12 mouse cellular contexts compared by ENCODE assay signal in genomic region chr7:99553885-99554269, GRCm38 (mm10). TPM values are rescaled to one million over a fixed set of nuclear protein-coding genes. Genes with fewer than 3 reads are reported as not detected.
DNase-seq lines count a peak whose midpoint lies in the region; ATAC-seq and TF ChIP-seq lines count a peak whose summit lies in the region.
"Had no signal": no experiment of that assay in that cellular context is flagged by ENCODE, and none has a peak within 500 bp of the region (broad histone marks: within the 10 kb centered on the region; RNA-seq: fewer than 3 reads in every experiment).

No protein-coding gene starts in this region.

- H3K27me3 ChIP-seq in hindbrain, embryonic 10.5 days (ENCODE audit: insufficient read depth, poor library complexity, severe bottlenecking): no peaks in the 10 kb centered on the region
- H3K27me3 ChIP-seq in hindbrain, embryonic 11.5 days (ENCODE audit: control insufficient read depth, insufficient read depth, low read length): no peaks in the 10 kb centered on the region
- 0 out of 2 replicates have a peak, but pooled peaks cover 4% of the 10 kb centered on the region for H3K27me3 ChIP-seq in embryonic facial prominence, embryonic 10.5 days (replicated peaks; ENCODE audit: low read depth, poor library complexity, severe bottlenecking)
- H3K27me3 ChIP-seq in lung, postnatal 0 days (replicated peaks; ENCODE audit: insufficient read depth, low read length): no peaks in the 10 kb centered on the region

- H3K4me3 ChIP-seq in hindbrain, embryonic 10.5 days: no peak overlapping the region
- no peak overlapping the region for H3K4me3 ChIP-seq in hindbrain, embryonic 11.5 days (ENCODE audit: low read depth, low read length)
- no peak overlapping the region for H3K4me3 ChIP-seq in embryonic facial prominence, embryonic 10.5 days
- H3K4me3 ChIP-seq in lung, postnatal 0 days (ENCODE audit: low read depth, low read length): no peak overlapping the region

- H3K9ac ChIP-seq in hindbrain, embryonic 11.5 days (ENCODE audit: low read depth, low read length): no peak overlapping the region
- no peak overlapping the region for H3K9ac ChIP-seq in lung, postnatal 0 days (replicated peaks; ENCODE audit: low read depth)

- no peak for TF ChIP-seq CTCF in lung, postnatal 0 days (IDR thresholded peaks at IDR 0.05)

- no peak for DNase-seq in hindbrain, embryonic 10.5 days (ENCODE audit: low spot score)
- DNase-seq in hindbrain, embryonic 11.5 days (ENCODE audit: low spot score): no peak
- no peak for DNase-seq in embryonic facial prominence, embryonic 10.5 days (ENCODE audit: low spot score)
- DNase-seq in forelimb bud, embryonic 11.5 days (ENCODE audit: low read depth, low spot score): peak; percentile 53
- DNase-seq in lung, postnatal 0 days (ENCODE audit: low spot score): peak; percentile 84
- DNase-seq in cerebellum, postnatal 4 days (ENCODE audit: low spot score in 2 of 2): no peak
- DNase-seq in thymus, postnatal 10 days (ENCODE audit: low spot score in 2 of 2): no peak
- DNase-seq: cerebellum, postnatal 14 days; right cerebral cortex, postnatal 14 days; thymus, postnatal 14 days had no signal

- TF ChIP-seq EP300 in lung, postnatal 0 days (IDR thresholded peaks at IDR 0.05): peak; percentile 96

- H3K27ac ChIP-seq in hindbrain, embryonic 10.5 days: 0 out of 2 replicates have a peak overlapping the region, but pooled peaks have one; percentile 30
- no peak overlapping the region for H3K27ac ChIP-seq in hindbrain, embryonic 11.5 days (ENCODE audit: low read depth, low read length)
- peak overlapping the region; percentile 67 for H3K27ac ChIP-seq in embryonic facial prominence, embryonic 10.5 days (replicated peaks)
- peak overlapping the region; percentile 90 for H3K27ac ChIP-seq in lung, postnatal 0 days (ENCODE audit: low read length)
- H3K27ac ChIP-seq: macrophage had no signal

- ATAC-seq in hindbrain, embryonic 11.5 days (ENCODE audit: low FRiP score): no peak
- ATAC-seq in lung, postnatal 0 days: peak; percentile 81
- no peak for ATAC-seq in activated CD4-positive, CD25-positive, alpha-beta regulatory T cell, adult 4 months

- H3K4me2 ChIP-seq in hindbrain, embryonic 11.5 days (replicated peaks; ENCODE audit: low read depth, low read length): no peak overlapping the region
- H3K4me2 ChIP-seq in lung, postnatal 0 days (replicated peaks; ENCODE audit: low read depth, low read length): 0 out of 2 replicates have a peak overlapping the region, but pooled peaks have one; percentile 17

- WGBS in hindbrain, embryonic 10.5 days: 52% methylated on average over 4 of the region's 4 CpGs
- WGBS in hindbrain, embryonic 11.5 days: 41% methylated on average over 4 of the region's 4 CpGs
- WGBS in embryonic facial prominence, embryonic 10.5 days: 49% methylated on average over 4 of the region's 4 CpGs
- WGBS in lung, postnatal 0 days: 17% methylated on average over 4 of the region's 4 CpGs

- H3K36me3 ChIP-seq in hindbrain, embryonic 10.5 days: peaks cover 33% of the 10 kb centered on the region
- H3K36me3 ChIP-seq in hindbrain, embryonic 11.5 days (ENCODE audit: control insufficient read depth, insufficient read depth, low read length): no peaks in the 10 kb centered on the region
- H3K36me3 ChIP-seq in embryonic facial prominence, embryonic 10.5 days (replicated peaks): peaks cover 29% of the 10 kb centered on the region
- H3K36me3 ChIP-seq in lung, postnatal 0 days (ENCODE audit: insufficient read depth, low read length): no peaks in the 10 kb centered on the region

- peaks cover 45% of the 10 kb centered on the region for H3K4me1 ChIP-seq in hindbrain, embryonic 10.5 days (replicated peaks)
- peaks cover 2% of the 10 kb centered on the region; the same call in 1 of the 2 replicates for H3K4me1 ChIP-seq in hindbrain, embryonic 11.5 days (replicated peaks; ENCODE audit: control insufficient read depth, insufficient read depth, low read length)
- peaks cover 45% of the 10 kb centered on the region for H3K4me1 ChIP-seq in embryonic facial prominence, embryonic 10.5 days
- peaks cover 32% of the 10 kb centered on the region for H3K4me1 ChIP-seq in lung, postnatal 0 days (ENCODE audit: insufficient read depth, low read depth, low read length)

- no peaks in the 10 kb centered on the region for H3K9me3 ChIP-seq in hindbrain, embryonic 10.5 days
- H3K9me3 ChIP-seq in hindbrain, embryonic 11.5 days (ENCODE audit: control insufficient read depth, low read length): no peaks in the 10 kb centered on the region
- H3K9me3 ChIP-seq in embryonic facial prominence, embryonic 10.5 days: 0 out of 2 replicates have a peak, but pooled peaks cover 3% of the 10 kb centered on the region
- H3K9me3 ChIP-seq in lung, postnatal 0 days (ENCODE audit: low read length): no peaks in the 10 kb centered on the region

RNA-seq across cellular contexts. Expression of gene Arrb1, which starts 18.6 kb away (rescaled TPM):
- polyA plus RNA-seq in hindbrain, embryonic 10.5 days (2016; fragmentation: Nextera tagmentation; extraction: Ambion mirVana): 14.6 and 15.0 TPM in 2 replicates
- polyA plus RNA-seq in hindbrain, embryonic 11.5 days (2014; fragmentation: Nextera tagmentation; extraction: Ambion mirVana): 4.5 and 5.4 TPM in 2 replicates
- polyA plus RNA-seq in embryonic facial prominence, embryonic 10.5 days (2016; fragmentation: Nextera tagmentation; extraction: Ambion mirVana): 12.6 and 13.7 TPM in 2 replicates
- polyA plus RNA-seq in lung, postnatal 0 days (2015; fragmentation: Nextera tagmentation; extraction: Ambion mirVana): 21.7 and 25.7 TPM in 2 replicates
- 10 to 100 TPM in 1 of 2 experiments, 1 to 10 TPM in 1; 8.3 to 12.0 TPM for polyA plus RNA-seq in activated CD4-positive, CD25-positive, alpha-beta regulatory T cell, adult 4 months (2017; shearing (Covaris generic))

Comparison
In these comparisons a context has a peak if more than half of its experiments do, and no peak if none do; other contexts are left out.
1. DNase-seq: peak in forelimb bud, embryonic 11.5 days (single experiment) and lung, postnatal 0 days (single experiment); none in hindbrain, embryonic 10.5 days (single experiment), hindbrain, embryonic 11.5 days (single experiment), embryonic facial prominence, embryonic 10.5 days (single experiment), cerebellum, postnatal 4 days (0 of 2) and thymus, postnatal 10 days (0 of 2).